In genomic region chr1:171610781-171611180, GRCm38 (mm10) we compare ENCODE assay signal across 11 mouse cellular contexts. TPM values are rescaled to one million over a fixed set of nuclear protein-coding genes. Genes with fewer than 3 reads are reported as not detected.
DNase-seq lines count a peak whose midpoint lies in the region; ATAC-seq and TF ChIP-seq lines count a peak whose summit lies in the region.
"Had no signal": no experiment of that assay in that cellular context is flagged by ENCODE, and none has a peak within 500 bp of the region (broad histone marks: within the 10 kb centered on the region; RNA-seq: fewer than 3 reads in every experiment).

No protein-coding gene starts in this region.

- no peak overlapping the region for H3K4me3 ChIP-seq in midbrain, postnatal 0 days (ENCODE audit: low read depth, low read length)
- H3K4me3 ChIP-seq in midbrain, embryonic 15.5 days = no peak overlapping the region
- H3K4me3 ChIP-seq in embryonic facial prominence, embryonic 10.5 days = no peak overlapping the region
- H3K4me3 ChIP-seq: forebrain, embryonic 13.5 days had no signal

- peak; percentile 59 for TF ChIP-seq CTCF in midbrain, postnatal 0 days (IDR thresholded peaks at IDR 0.05)

- no peak overlapping the region for H3K27ac ChIP-seq in midbrain, postnatal 0 days (ENCODE audit: low read depth, low read length)
- H3K27ac ChIP-seq in midbrain, embryonic 15.5 days = no peak overlapping the region
- no peak overlapping the region for H3K27ac ChIP-seq in embryonic facial prominence, embryonic 10.5 days (replicated peaks)
- H3K27ac ChIP-seq: forebrain, embryonic 13.5 days had no signal

- H3K36me3 ChIP-seq in midbrain, postnatal 0 days (ENCODE audit: insufficient read depth, low read length) = no peaks in the 10 kb centered on the region
- H3K36me3 ChIP-seq in midbrain, embryonic 15.5 days (replicated peaks) = no peaks in the 10 kb centered on the region
- no peaks in the 10 kb centered on the region for H3K36me3 ChIP-seq in embryonic facial prominence, embryonic 10.5 days (replicated peaks)

- WGBS in midbrain, postnatal 0 days = 31% methylated on average over 1 of the region's 1 CpGs
- 55% methylated on average over 1 of the region's 1 CpGs for WGBS in midbrain, embryonic 15.5 days
- 29% methylated on average over 1 of the region's 1 CpGs for WGBS in embryonic facial prominence, embryonic 10.5 days

- no peaks in the 10 kb centered on the region for H3K4me1 ChIP-seq in midbrain, postnatal 0 days (ENCODE audit: insufficient read depth, low read length)
- no peaks in the 10 kb centered on the region for H3K4me1 ChIP-seq in midbrain, embryonic 15.5 days
- H3K4me1 ChIP-seq in embryonic facial prominence, embryonic 10.5 days = no peaks in the 10 kb centered on the region
- H3K4me1 ChIP-seq: forebrain, embryonic 13.5 days had no signal

- no peak overlapping the region for H3K9ac ChIP-seq in midbrain, postnatal 0 days (replicated peaks; ENCODE audit: low read length, poor library complexity, severe bottlenecking)
- no peak overlapping the region for H3K9ac ChIP-seq in midbrain, embryonic 15.5 days
- H3K9ac ChIP-seq: forebrain, embryonic 13.5 days had no signal

- H3K9me3 ChIP-seq in midbrain, postnatal 0 days (ENCODE audit: low read length) = no peaks in the 10 kb centered on the region
- H3K9me3 ChIP-seq in midbrain, embryonic 15.5 days = no peaks in the 10 kb centered on the region
- no peaks in the 10 kb centered on the region for H3K9me3 ChIP-seq in embryonic facial prominence, embryonic 10.5 days
- H3K9me3 ChIP-seq: forebrain, embryonic 13.5 days had no signal

- ATAC-seq in midbrain, postnatal 0 days (ENCODE audit: low FRiP score) = no peak
- ATAC-seq in midbrain, embryonic 15.5 days (replicated peaks) = no peak
- ATAC-seq: forebrain, embryonic 13.5 days had no signal

- H3K27me3 ChIP-seq in midbrain, postnatal 0 days (ENCODE audit: insufficient read depth, low read length) = no peaks in the 10 kb centered on the region
- no peaks in the 10 kb centered on the region for H3K27me3 ChIP-seq in midbrain, embryonic 15.5 days (replicated peaks)
- H3K27me3 ChIP-seq in embryonic facial prominence, embryonic 10.5 days (replicated peaks; ENCODE audit: low read depth, poor library complexity, severe bottlenecking) = no peaks in the 10 kb centered on the region
- H3K27me3 ChIP-seq: forebrain, embryonic 13.5 days had no signal

- DNase-seq in heart, adult 11 months = peak; percentile 66
- no peak for DNase-seq in heart, adult 9 months (ENCODE audit: low spot score in 2 of 2)
- DNase-seq in midbrain, postnatal 0 days (ENCODE audit: low spot score) = peak; percentile 19
- DNase-seq in embryonic facial prominence, embryonic 10.5 days (ENCODE audit: low spot score) = peak; percentile 18
- peak; percentile 71 for DNase-seq in thymus, postnatal 4 days
- no peak for DNase-seq in cerebellum, adult 18-20 months
- no peak for DNase-seq in left cerebral cortex, adult 11 months (ENCODE audit: low spot score)
- DNase-seq: cerebellum, adult 11 months; heart, postnatal 14 days had no signal

- H3K4me2 ChIP-seq in midbrain, postnatal 0 days (ENCODE audit: low read depth, low read length, poor library complexity, severe bottlenecking) = no peak overlapping the region
- H3K4me2 ChIP-seq in midbrain, embryonic 15.5 days = no peak overlapping the region
- H3K4me2 ChIP-seq: forebrain, embryonic 13.5 days had no signal

RNA-seq across cellular contexts. Expression of gene Ly9, which starts 3.6 kb away (rescaled TPM):
- 0.19 and 0.66 TPM in 2 replicates for total RNA-seq in midbrain, postnatal 0 days (2014; rRNA removed)
- polyA plus RNA-seq in midbrain, postnatal 0 days (2015; fragmentation: Nextera tagmentation; extraction: Ambion mirVana) = 0.21 TPM in 1 of 2 replicates, not detected in the other
- polyA plus RNA-seq in midbrain, embryonic 15.5 days (2015; fragmentation: Nextera tagmentation; extraction: Ambion mirVana) = 0.06 and 0.14 TPM in 2 replicates
- polyA plus RNA-seq in embryonic facial prominence, embryonic 10.5 days (2016; fragmentation: Nextera tagmentation; extraction: Ambion mirVana) = 0.06 and 0.07 TPM in 2 replicates
- polyA plus RNA-seq: forebrain, embryonic 13.5 days had no signal

RNA-seq across cellular contexts. Expression of gene Slamf7, which starts 42.1 kb away (rescaled TPM):
- not detected in 2 replicates for total RNA-seq in midbrain, postnatal 0 days (2014; rRNA removed)
- not detected in 2 replicates for polyA plus RNA-seq in midbrain, postnatal 0 days (2015; fragmentation: Nextera tagmentation; extraction: Ambion mirVana)
- not detected in 2 replicates for polyA plus RNA-seq in midbrain, embryonic 15.5 days (2015; fragmentation: Nextera tagmentation; extraction: Ambion mirVana)
- not detected in 2 replicates for polyA plus RNA-seq in embryonic facial prominence, embryonic 10.5 days (2016; fragmentation: Nextera tagmentation; extraction: Ambion mirVana)
- polyA plus RNA-seq: forebrain, embryonic 13.5 days had no signal

RNA-seq across cellular contexts. Expression of gene Cd244a, which starts 51.8 kb away (rescaled TPM):
- not detected in 2 replicates for total RNA-seq in midbrain, postnatal 0 days (2014; rRNA removed)
- not detected in 2 replicates for polyA plus RNA-seq in midbrain, postnatal 0 days (2015; fragmentation: Nextera tagmentation; extraction: Ambion mirVana)
- polyA plus RNA-seq in midbrain, embryonic 15.5 days (2015; fragmentation: Nextera tagmentation; extraction: Ambion mirVana) = not detected in 2 replicates
- polyA plus RNA-seq in embryonic facial prominence, embryonic 10.5 days (2016; fragmentation: Nextera tagmentation; extraction: Ambion mirVana) = 0.19 TPM in 1 of 2 replicates, not detected in the other
- polyA plus RNA-seq: forebrain, embryonic 13.5 days had no signal

Comparison
In these comparisons a context has a peak if more than half of its experiments do, and no peak if none do; other contexts are left out.
1. DNase-seq: peak in heart, adult 11 months (single experiment), midbrain, postnatal 0 days (single experiment), embryonic facial prominence, embryonic 10.5 days (single experiment) and thymus, postnatal 4 days (single experiment); none in heart, adult 9 months (0 of 2), cerebellum, adult 18-20 months (0 of 2) and left cerebral cortex, adult 11 months (single experiment).